Mouse (Mus musculus): ENCODE measurements around the gene Cdh13. TPM values are rescaled to one million over a fixed set of nuclear protein-coding genes. Genes with fewer than 3 reads are reported as not detected.

The Cdh13 gene
- 9.2 and 10.7 TPM in 2 replicates for polyA plus RNA-seq (2012; rRNA removed)

GRCm38 (mm10) chr8:118283600-118284111 lies at the start of gene Cdh13:
TSS of gene Cdh13 (plus strand) at chr8:118283733.

DNA sequence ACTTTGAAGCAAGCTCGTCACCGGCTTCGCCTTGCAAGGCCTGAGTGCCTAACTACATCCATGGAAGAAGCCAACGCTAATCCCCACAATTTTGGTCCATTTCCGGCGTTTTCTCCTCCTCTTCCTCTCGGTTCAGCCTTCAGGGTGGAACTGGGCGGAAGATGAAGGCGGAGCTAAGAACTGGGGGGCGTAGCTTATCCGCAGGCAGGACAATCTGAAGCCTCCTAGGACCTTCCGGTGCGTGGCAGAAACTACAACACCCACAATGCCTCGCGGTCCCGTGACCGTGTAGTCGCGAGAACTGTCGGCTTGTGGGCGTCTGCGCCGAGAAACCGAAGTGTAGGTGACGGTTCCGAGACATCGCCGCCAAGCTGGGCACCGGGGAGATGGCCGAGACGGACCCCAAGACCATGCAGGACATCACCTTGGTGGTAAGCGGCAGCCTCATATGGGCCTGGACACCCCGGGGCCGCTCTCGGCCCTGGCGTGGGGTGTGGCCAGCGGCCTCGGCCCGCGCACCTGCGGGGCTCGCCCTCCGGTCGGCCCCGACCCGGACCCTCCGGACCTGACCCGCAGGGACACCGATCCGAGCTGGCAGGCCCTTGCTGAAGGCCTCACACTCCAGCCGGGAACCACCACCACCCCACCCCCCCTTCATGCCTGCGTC lies 1060.8 kb downstream of the Cdh13 start, which contains the start of gene Hsbp1:
Gene Hsbp1 (plus strand): TSS at position 299 of the 667 bp plus-strand sequence.

Measured in ovary, adult 2 months (tissue).